Mouse (Mus musculus): ENCODE measurements around the gene Midn. TPM values are rescaled to one million over a fixed set of nuclear protein-coding genes. Genes with fewer than 3 reads are reported as not detected.

The Midn gene
- 100 to 1,000 TPM; 150 to 162 TPM for total RNA-seq (2023)

GRCm38 (mm10) chr10:80147719-80148601 is at the start of gene Midn:
TSS of gene Midn (plus strand) at chr10:80148272.

GRCm38 (mm10) chr10:80105460-80105859 is 42.6 kb upstream of the Midn start, which contains the start of gene Sbno2:
TSS of gene Sbno2 (minus strand) at chr10:80105571.

GRCm38 (mm10) chr10:80115290-80115943 is 32.7 kb upstream of the Midn start, which contains the start of gene Stk11:
TSS of gene Stk11 (plus strand) at chr10:80115803.

GRCm38 (mm10) chr10:80138553-80139438 is 9.3 kb upstream of the Midn start, which contains the start of gene Atp5d:
TSS of gene Atp5d (plus strand) at chr10:80138632.

GRCm38 (mm10) chr10:80140666-80141035 is 7.4 kb upstream of the Midn start, which contains the start of gene Cbarp:
TSS of gene Cbarp (minus strand) at chr10:80140835.

GRCm38 (mm10) chr10:80165392-80166128 is 17.5 kb downstream of the Midn start, which contains the start of gene Cirbp:
TSS of gene Cirbp (plus strand) at chr10:80165985.

GRCm38 (mm10) chr10:80172527-80173292 is 24.6 kb downstream of the Midn start, which contains the start of gene 1600002K03Rik:
TSS of gene 1600002K03Rik (plus strand) at chr10:80172944.

GRCm38 (mm10) chr10:80179068-80180051 is 31.3 kb downstream of the Midn start, which contains the start of gene Efna2:
TSS of gene Efna2 (plus strand) at chr10:80179482.

Other genes starting within 250 kb of the Midn start
- 10 to 100 TPM; 33.8 to 45.6 TPM for gene Med16, start 239.3 kb upstream of the Midn start, total RNA-seq (2023)
- gene Gm26602, start 237.4 kb upstream of the Midn start, total RNA-seq (2023), result not detected
- gene Kiss1r, start 231.3 kb upstream of the Midn start, total RNA-seq (2023), result 1 to 10 TPM; 1.1 to 1.5 TPM
- gene R3hdm4, start 227.1 kb upstream of the Midn start, total RNA-seq (2023), result 100 to 1,000 TPM; 103 to 108 TPM
- gene Arid3a, start 221.2 kb upstream of the Midn start, total RNA-seq (2023), result 10 to 100 TPM; 72.0 to 93.0 TPM
- 10 to 100 TPM; 14.9 to 15.3 TPM for gene Wdr18, start 188.1 kb upstream of the Midn start, total RNA-seq (2023)
- gene Grin3b, start 177.6 kb upstream of the Midn start, total RNA-seq (2023), result not detected
- 100 to 1,000 TPM; 159 to 170 TPM for gene Tmem259, start 163.9 kb upstream of the Midn start, total RNA-seq (2023)
- 100 to 1,000 TPM; 264 to 285 TPM for gene Cnn2, start 159.7 kb upstream of the Midn start, total RNA-seq (2023)
- gene Abca7, start 151.8 kb upstream of the Midn start, total RNA-seq (2023), result 100 to 1,000 TPM; 123 to 126 TPM
- gene Arhgap45, start 131.6 kb upstream of the Midn start, total RNA-seq (2023), result 100 to 1,000 TPM; 445 to 469 TPM
- gene Polr2e, start 108.5 kb upstream of the Midn start, total RNA-seq (2023), result 10 to 100 TPM; 70.3 to 88.5 TPM
- gene Gpx4, start 101.1 kb upstream of the Midn start, total RNA-seq (2023), result 100 to 1,000 TPM; 295 to 325 TPM
- gene Sbno2, start 42.7 kb upstream of the Midn start, total RNA-seq (2023), result 100 to 1,000 TPM; 221 to 224 TPM
- gene Stk11, start 32.5 kb upstream of the Midn start, total RNA-seq (2023), result 100 to 1,000 TPM; 122 to 129 TPM
- 100 to 1,000 TPM; 165 to 182 TPM for gene Atp5d, start 9.6 kb upstream of the Midn start, total RNA-seq (2023)
- gene Cbarp, start 7.4 kb upstream of the Midn start, total RNA-seq (2023), result 1 to 10 TPM; 3.7 to 4.5 TPM
- 10 to 100 TPM; 46.0 to 76.6 TPM for gene Cirbp, start 17.7 kb downstream of the Midn start, total RNA-seq (2023)
- 10 to 100 TPM; 11.8 to 19.2 TPM for gene 1600002K03Rik, start 24.7 kb downstream of the Midn start, total RNA-seq (2023)
- gene Efna2, start 31.2 kb downstream of the Midn start, total RNA-seq (2023), result under 1 TPM; 0.24 to 0.49 TPM
- 10 to 100 TPM; 36.1 to 46.4 TPM for gene Mum1, start 78.2 kb downstream of the Midn start, total RNA-seq (2023)
- 10 to 100 TPM; 70.2 to 74.7 TPM for gene Ndufs7, start 100.8 kb downstream of the Midn start, total RNA-seq (2023)
- gene Gamt, start 112.7 kb downstream of the Midn start, total RNA-seq (2023), result 10 to 100 TPM; 12.4 to 13.8 TPM
- gene Dazap1, start 113.2 kb downstream of the Midn start, total RNA-seq (2023), result 10 to 100 TPM; 83.2 to 97.3 TPM
- 1,000 to 10,000 TPM; 1,532 to 1,602 TPM for gene Rps15, start 144.2 kb downstream of the Midn start, total RNA-seq (2023)
- gene Apc2, start 147.7 kb downstream of the Midn start, total RNA-seq (2023), result under 1 TPM in 1 of 2 experiments, not detected in 1; 0.06 TPM
- gene 2310011J03Rik, start 172.3 kb downstream of the Midn start, total RNA-seq (2023), result 10 to 100 TPM; 26.6 to 30.0 TPM
- not detected for gene Pcsk4, start 181.2 kb downstream of the Midn start, total RNA-seq (2023)
- gene Reep6, start 181.7 kb downstream of the Midn start, total RNA-seq (2023), result not detected
- gene Adamtsl5, start 200.1 kb downstream of the Midn start, total RNA-seq (2023), result under 1 TPM; 0.63 to 0.64 TPM
- not detected for gene Plk5, start 208.2 kb downstream of the Midn start, total RNA-seq (2023)
- gene Mex3d, start 239.4 kb downstream of the Midn start, total RNA-seq (2023), result 1 to 10 TPM; 9.4 to 9.6 TPM

Measured in monocyte, adult 59 days (primary cell).